Mouse (Mus musculus) adrenal gland, postnatal 25 days (tissue): Measurements from ENCODE around the gene Tenm1. TPM values are rescaled to one million over a fixed set of nuclear protein-coding genes. Genes with fewer than 3 reads are reported as not detected.

ENCODE experiments used
- DNase-seq: peaks from one replicate; pipeline ENCODE4 v3.0.0; 2021; ENCODE audit warnings: mixed read lengths
- total RNA-seq: library from RNA; stranded (reverse); gene quantifications from 2 replicates; pipeline ENCODE4 v1.2.3, GENCODE M21; 2021

The Tenm1 gene
- total RNA-seq, 1 experiment from 2014 or later = 0.09 TPM

DNA sequence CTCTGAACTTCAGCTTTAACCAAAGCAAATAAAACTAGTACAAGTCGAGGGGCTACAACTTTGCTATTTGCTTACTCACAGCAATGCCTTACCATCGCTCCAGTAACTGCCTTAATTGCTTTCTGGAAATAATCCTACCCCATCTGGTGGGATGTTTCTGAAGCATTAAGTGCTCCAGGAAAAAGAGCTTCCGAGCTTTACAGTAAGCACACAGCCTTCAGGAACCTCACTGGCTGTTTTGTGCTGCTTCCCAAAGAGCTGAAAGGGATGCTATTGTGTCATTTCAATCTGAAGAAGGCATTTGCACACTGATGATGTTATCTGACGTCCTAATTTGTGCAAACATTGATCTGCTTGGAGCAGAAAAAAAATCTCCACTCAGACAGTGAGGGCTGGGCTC, 647.4 kb downstream of the Tenm1 start:
- DNase-seq = no peak

DNA sequence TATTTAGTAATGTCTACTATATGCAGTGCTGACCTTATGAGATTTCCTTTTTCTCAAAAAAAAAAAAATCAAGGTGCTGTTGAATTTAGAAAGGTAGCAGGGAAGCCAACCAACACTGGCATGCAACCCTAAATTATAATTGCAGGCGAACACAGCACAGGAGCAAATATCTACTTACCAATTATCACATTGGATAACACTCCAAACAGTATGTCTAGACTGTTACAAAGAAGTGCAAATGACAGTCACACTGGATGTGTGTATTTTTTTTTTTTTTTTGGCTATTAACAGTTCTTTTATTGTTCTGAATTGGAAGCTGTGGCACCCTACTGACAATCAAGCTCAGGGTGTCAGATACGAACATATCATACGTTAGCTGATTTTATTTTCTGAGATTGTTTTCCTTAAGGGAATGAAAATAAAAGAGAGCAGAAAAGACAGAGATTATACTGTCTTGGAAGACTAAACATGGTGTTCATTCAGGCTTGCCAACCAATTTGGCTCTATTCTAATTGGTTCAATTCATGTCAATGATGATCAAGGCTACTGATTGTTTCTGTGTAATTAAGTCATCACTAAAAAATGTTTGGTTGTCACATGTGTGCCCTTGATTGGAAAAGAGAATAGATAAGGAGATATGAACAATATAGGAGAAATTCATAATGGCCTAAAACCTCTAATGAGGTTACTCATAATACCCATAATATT, 710.7 kb downstream of the Tenm1 start:
- no peak for DNase-seq

DNA sequence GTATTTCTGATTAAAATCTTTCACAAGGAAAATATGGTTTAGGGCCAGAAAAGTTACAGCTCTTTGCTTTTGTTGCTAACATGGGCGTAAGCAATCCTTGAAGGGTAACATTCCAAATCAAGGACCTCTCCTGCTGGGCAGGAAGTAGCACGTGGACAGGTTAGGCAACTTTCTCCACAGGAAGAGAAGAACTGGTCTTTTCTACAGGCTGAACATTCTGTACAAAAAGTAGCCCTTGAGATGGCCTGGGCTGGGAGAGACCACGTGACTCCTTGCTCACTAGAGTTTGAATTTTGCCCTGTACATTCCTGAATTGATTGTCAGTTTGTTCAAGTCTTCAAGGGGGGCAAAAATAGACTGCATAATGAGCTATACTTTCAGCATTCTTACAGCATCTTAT, 728.6 kb downstream of the Tenm1 start:
- DNase-seq = no peak

DNA sequence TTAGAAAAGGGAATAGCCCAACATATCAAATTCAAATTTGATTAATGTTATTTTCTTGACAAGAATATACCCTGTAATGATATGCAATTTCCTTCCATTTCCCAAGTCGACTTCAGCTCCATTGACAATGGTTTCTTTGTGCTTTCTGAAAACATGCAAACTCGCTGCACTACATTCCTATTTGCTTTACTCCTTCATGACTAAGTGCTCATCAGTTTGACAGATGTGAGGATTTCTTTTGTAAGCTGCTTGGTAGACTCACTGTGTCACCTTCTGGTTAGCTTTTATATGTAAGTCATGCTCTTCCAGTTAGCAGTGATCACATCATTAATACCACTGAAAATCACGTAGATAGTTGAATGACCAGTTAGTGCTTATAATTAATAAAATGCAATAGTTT, 781.8 kb downstream of the Tenm1 start:
- no peak for DNase-seq

DNA sequence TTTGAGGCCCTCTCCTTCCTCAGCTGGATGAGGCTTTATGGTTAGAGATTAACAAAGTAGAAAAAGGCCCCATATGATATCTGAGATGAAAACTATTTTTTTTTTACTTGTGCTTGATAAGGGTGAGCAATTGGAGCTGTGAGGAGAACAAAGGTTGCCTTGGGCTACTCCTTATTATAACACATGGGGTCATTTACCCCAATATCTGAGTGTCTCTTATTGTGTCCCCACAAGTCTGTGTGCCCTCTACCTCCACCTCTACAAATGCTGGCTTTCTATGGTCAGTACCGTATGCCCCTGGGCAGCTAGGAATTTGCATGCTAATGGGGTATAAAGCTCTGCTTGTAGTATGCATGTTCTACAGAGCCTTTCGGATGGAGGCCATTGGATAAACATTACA, 848.4 kb downstream of the Tenm1 start:
- no peak for DNase-seq

DNA sequence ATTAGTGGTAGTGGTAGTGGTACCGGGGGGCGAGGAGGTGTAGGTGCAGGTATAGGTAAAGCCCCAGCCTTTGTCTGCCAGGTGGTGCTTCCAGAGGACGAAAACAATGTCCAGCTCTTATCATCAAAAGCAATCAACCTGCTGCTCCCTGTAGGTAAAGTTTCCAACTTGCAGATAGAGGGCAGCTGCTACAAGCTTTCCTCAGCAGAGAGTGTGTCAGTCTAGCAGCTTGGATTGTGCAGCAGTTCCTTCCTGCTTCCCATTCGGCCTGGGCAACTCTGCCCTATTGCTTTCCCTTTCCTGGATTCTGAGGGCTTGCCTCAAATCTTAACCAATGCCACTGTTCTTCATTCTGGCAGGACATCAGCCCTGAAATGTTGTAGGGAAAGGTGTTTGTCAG, 870.2 kb downstream of the Tenm1 start:
- no peak for DNase-seq

DNA sequence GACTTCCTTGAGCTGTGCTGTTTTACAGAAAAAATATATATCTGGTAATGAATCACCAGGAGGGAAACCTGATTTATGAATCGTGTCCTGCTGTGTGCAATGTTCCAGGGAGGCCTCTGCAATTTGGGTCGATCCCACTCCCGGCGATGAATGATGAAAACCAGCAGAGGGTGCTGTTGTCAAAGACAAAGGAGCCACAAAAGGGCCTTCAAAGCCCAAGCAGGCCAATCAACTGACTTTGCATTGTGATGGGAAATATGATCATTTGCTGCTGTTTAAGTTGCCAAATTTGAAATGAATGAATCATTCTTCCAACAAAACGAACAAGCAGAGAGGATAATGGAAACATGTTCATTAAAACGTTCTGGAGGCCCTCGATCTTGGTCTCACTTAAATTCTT, 871.6 kb downstream of the Tenm1 start:
- DNase-seq = peak; percentile 4

DNA sequence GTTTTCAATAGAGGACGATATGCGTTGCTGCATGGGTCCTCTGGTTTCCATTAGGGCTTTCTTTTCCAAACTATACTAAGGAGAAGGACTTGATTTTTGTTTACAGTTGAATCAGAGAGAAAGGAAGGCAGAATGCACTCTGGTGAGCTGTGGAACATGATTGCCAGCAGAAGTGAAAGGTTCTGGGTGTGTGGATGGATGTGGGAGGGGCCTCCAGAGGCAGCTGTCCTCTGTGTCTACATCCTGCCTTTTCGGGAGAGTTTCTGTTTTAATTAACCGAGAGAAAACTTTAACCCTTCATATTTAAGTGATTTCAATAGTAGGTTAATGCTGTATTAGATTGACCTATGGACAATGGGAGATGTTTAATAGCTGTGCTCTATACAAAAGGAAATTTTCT, 880.4 kb downstream of the Tenm1 start:
- DNase-seq = no peak

DNA sequence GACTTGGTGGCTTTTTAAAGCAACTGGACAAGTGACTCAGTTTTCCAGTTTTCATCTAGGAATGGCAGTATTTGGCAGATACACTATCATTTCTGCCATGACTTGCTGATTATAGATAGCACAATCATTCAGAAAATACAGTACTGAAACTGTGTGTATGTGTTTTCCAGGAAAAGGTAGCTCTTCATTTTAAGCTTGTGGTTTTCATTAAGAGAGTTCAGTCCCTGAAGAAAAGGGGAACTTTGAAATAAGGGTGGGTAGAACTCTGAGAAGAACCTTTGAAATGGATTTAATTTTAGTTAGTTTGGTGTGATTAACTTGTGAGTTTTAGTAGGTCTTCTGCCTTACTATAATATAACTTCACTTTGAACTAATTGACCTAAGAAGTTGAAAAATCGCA, 883.9 kb downstream of the Tenm1 start:
- DNase-seq = no peak

DNA sequence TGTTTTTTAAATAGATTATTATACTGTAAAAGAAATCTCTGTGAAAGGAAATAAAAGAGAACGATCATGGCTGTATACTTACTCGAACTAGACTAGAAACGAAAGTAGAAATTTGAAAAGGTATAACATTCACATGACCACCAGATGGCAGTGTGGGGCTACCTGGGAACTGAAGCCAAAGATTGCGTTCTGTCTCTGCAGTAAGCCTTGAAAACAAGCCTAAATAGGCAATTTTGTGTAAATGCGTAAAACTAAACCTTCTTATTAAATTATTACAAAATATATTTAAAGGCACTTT, 888.2 kb downstream of the Tenm1 start:
- peak; percentile 56 for DNase-seq

DNA sequence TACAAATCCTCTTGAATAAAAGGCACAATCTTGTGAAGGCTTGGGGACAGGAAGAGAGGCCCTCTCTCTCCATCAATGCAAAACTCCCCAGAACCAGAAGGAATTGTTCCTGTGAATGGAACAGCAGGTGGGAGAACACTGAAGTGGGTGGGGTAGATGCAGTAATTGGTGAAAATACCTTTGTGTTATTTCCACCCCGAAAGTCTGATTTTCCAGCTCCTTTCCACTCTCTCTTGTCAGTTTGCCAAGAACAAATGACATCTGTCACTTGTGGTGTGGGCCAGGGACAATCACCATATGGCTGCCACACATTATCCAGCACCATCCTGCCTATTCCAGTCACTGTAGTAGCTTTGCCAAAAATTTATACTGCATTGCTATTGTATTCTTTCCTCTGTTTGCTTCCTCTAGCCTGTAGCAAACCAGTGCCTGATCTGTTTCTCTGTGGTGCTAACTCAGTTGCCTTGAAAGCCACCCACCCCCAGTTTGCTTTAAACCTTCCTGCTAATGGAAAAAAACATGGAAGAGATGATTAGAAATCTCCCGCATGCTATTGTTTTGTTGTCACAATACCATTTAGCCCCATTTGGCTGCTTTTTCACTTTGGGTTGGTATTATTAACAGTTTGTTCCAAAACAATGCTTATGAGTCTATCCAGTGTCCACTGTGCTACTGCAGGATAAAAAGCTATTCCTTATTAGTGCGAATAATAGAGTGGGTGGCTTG, 888.7 kb downstream of the Tenm1 start:
- no peak for DNase-seq

DNA sequence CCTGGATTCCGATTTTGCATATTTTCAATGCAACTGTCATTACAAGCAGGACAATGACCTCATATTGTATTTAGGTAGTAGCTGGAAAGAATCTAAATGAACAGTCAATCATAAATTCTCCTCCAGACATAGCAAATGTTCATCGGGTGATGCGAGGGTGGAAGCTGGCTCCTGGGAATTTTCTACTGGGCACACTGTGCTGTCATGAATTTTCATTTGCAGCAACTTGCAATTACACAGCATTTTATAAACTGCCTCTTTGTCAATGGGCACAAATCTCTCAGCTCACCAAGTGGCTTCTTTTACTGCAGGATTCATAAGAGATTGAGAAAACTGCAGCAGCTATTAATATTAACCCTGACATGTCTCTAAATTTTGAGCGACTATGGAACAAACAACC, 898.2 kb downstream of the Tenm1 start:
- DNase-seq = no peak

DNA sequence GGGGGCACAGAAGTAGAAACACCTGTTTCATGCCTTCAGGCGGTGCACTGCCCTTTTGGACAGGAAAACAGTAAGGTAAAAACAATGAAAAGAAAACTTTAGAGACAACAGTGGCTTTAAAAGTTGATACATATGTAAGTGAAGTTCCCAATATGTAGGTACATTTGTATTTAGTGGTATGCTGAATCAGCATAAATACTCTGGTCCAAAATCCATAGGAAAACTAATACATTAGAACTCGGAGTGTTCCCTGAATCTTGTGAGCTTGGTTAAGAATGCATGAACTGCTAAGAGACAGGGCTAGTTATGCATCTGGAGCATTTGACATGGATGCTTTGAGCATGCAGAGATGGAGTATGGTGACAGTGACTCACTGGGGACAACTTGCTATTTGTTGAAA, 906.1 kb downstream of the Tenm1 start:
- DNase-seq = no peak

DNA sequence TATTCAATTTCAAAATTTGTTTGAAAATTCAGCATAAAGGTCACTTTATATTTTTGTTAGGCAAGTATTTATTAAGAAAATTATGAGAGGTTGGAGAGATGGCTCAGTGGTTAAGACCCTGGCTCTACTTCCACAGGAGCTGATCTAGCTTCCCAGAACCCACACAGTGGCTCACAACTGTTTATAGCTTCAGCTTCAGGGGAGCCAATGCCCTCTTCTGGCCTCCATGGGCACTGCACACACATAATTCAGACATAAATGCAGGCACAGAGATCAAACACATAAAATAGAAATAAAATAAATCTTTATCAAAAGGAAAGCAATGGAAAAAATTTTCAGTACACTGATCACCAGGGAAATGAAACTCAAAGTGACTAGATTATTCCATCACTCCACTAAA, 916.4 kb downstream of the Tenm1 start:
- no peak for DNase-seq

DNA sequence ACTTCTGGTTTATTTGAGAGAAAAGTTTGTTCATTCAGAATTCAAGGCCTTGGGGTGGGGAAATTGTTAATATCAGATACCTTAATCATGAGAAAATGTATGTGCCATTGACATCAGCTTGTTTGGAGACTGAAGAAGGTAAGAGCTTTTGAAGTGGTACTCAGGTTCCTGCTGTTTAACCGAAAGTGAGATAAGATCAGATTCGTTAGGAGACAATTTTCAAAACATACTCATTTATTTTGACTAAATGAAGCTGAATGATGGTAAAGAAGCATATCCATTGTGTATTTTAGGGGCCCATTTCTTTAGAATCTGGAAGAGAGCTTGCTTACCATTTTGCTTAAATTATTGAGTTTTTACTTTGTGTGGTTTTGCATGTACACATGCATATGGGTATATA, 917.8 kb downstream of the Tenm1 start:
- no peak for DNase-seq

DNA sequence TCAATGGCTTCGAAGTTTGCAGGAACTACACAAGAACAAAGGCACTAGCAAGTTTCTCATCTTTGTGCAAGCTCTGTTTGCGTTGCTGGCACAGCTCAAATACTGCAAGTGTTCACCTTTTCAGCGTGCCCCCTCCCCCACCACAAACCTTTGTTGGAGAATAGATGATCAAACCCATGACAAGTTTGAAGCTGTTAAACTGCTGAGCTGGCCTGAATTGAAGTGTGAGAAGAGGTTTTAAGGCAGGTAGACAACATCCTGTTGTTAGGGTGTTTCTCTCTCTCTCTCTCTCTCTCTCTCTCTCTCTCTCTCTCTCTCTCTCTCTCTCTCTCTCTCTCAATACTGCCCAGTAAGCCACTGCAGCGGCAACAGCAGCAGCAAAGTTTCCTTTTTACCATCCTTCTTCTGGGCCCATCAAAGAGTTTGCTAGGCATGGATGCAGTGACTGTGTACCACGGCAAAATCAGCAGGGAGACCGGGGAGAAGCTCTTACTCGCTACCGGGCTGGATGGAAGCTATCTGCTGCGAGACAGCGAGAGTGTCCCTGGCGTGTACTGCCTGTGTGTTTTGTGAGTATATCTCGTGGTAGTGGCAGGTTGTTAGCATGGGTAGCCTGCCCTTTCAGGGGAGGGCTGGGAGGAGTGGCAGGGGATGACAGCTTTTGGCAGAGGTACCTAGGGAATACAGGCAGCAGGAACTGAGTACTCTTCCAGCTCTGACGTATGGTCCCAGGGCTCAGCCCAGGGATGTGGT, 926.5 kb downstream of the Tenm1 start, which contains the start of gene Sh2d1a:
Gene Sh2d1a (plus strand): TSS at position 163 of the 753 bp plus-strand sequence.
- DNase-seq = no peak

DNA sequence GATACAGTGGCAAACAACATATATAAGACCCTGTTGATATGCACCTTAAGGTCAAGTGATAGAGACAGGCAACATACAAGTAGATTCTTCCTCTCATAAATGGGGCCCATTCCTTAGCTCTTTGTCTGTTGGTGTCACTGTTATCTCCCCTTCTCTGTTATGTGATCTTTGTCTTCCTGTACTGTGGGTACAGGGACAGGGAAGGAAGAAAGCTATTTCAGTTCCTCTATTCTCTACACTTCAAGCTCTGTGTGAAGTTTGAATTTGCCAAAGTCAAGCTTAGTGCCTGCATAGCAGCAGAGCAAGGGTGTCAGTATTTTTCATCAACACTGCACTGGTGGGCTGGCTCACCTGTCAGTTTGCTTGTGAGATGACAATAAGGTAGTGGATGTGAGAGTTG, 928.4 kb downstream of the Tenm1 start:
- no peak for DNase-seq

DNA sequence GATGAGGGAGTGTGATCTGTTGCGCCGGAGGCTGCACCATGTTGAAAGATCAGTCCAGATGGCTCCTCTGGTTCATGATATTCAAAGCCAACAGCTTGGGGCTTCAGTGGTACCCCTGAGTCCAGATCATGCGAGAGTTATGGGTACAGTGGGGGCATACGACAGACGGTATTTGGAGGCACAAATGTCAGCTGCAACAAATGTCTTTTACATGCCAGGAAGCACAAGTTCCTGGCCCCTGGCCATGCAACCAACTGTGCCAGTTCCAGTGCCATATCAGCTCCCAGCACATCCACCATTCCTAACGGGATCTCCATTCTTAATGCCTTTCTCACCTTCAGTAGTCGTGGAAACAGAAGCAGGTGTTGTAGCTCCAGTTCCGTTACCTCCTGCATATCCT, 938.6 kb downstream of the Tenm1 start:
- DNase-seq = no peak

DNA sequence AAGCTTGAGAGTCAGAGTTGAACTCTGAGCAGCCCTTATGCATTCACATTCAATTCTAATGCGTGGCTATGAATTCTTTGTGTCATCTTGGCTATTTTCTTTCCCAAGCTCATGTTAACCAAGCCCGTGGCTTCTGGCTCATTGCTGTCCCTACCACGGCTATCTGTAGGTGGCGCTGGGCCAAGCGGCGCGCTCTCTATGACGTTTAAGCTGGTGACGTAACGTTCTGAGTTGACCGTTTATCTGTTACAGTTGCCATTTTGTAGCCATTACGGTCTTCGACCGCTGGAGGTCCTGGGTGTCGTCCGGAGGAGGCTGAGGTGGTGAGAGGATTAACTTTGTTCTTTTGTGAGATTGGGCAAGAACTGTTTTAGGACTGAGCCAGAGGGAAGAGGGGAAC, 939.5 kb downstream of the Tenm1 start, which contains the start of gene Tex13c2:
Gene Tex13c2 (plus strand): TSS at position 246 of the 400 bp plus-strand sequence.
- DNase-seq = no peak
